In genomic region chr15:5495187-5495849, GRCm38 (mm10) we compare ENCODE assay signal across 11 mouse cellular contexts.
DNase-seq lines count a peak whose midpoint lies in the region; ATAC-seq and TF ChIP-seq lines count a peak whose summit lies in the region.
"Had no signal": no experiment of that assay in that cellular context is flagged by ENCODE, and none has a peak within 500 bp of the region (broad histone marks: within the 10 kb centered on the region; RNA-seq: fewer than 3 reads in every experiment).

No protein-coding gene starts in this region.

- no peak for TF ChIP-seq CTCF in layer of hippocampus, adult 2 months (conservative IDR thresholded peaks at IDR 0.05)

- DNase-seq in heart, adult 11 months = peak; percentile 88
- no peak for DNase-seq in heart, postnatal 25 days (ENCODE audit: low spot score)
- peak; percentile 53 for DNase-seq in Muller cell, postnatal 12 days (ENCODE audit: inconsistent ontology term)
- peak; percentile 64 for DNase-seq in lung, postnatal 36 days
- DNase-seq in testis, postnatal 10 days (ENCODE audit: low spot score) = no peak
- no peak for DNase-seq in heart, adult 8-10 months (ENCODE audit: low spot score)
- no peak for DNase-seq in layer of hippocampus, adult 2 months (ENCODE audit: low spot score in 2 of 2)
- DNase-seq: B cell, adult 2 months had no signal

- no peak overlapping the region for H3K4me3 ChIP-seq in layer of hippocampus, adult 2 months
- H3K4me3 ChIP-seq: stomach, embryonic 15.5 days had no signal

- intact Hi-C loops in heart, postnatal 25 days (cut with DNase I) = no loop called here

- ATAC-seq in common myeloid progenitor, adult 5-6 weeks (replicated peaks; ENCODE audit: low read depth, poor library complexity, severe bottlenecking) = peak; percentile 57
- ATAC-seq: inflammation-experienced regulatory T-cells, adult 6 months had no signal

- H3K27ac ChIP-seq in layer of hippocampus, adult 2 months = no peak overlapping the region
- H3K27ac ChIP-seq: stomach, embryonic 15.5 days had no signal

Comparison
In these comparisons a context has a peak if more than half of its experiments do, and no peak if none do; other contexts are left out.
1. DNase-seq: peak in heart, adult 11 months (single experiment), Muller cell, postnatal 12 days (single experiment) and lung, postnatal 36 days (single experiment); none in heart, postnatal 25 days (single experiment), testis, postnatal 10 days (single experiment), heart, adult 8-10 months (single experiment) and layer of hippocampus, adult 2 months (0 of 2).